8 mouse cellular contexts compared by ENCODE assay signal in genomic region chr15:86034781-86035360, GRCm38 (mm10). TPM values are rescaled to one million over a fixed set of nuclear protein-coding genes. Genes with fewer than 3 reads are reported as not detected.
A peak's percentile ranks its signal among the peaks of the same experiment; 100 is the strongest.
DNase-seq lines count a peak whose midpoint lies in the region; ATAC-seq lines count a peak whose summit lies in the region.

No protein-coding gene starts in this region.

- peaks cover 8% of the 10 kb centered on the region; the same call in 1 of the 2 replicates for H3K27me3 ChIP-seq in forebrain, embryonic 14.5 days (replicated peaks; ENCODE audit: control insufficient read depth, insufficient read depth, low read length)
- H3K27me3 ChIP-seq in liver, embryonic 12.5 days (replicated peaks), result peaks cover 94% of the 10 kb centered on the region
- H3K27me3 ChIP-seq in neural tube, embryonic 15.5 days (replicated peaks), result peaks cover 44% of the 10 kb centered on the region

- peaks cover 13% of the 10 kb centered on the region; the same call in 1 of the 2 replicates for H3K9me3 ChIP-seq in forebrain, embryonic 14.5 days (replicated peaks; ENCODE audit: control insufficient read depth, low read length)
- 0 out of 2 replicates have a peak, but pooled peaks cover 4% of the 10 kb centered on the region for H3K9me3 ChIP-seq in liver, embryonic 12.5 days (replicated peaks)
- H3K9me3 ChIP-seq in neural tube, embryonic 15.5 days (replicated peaks), result no peaks in the 10 kb centered on the region

- WGBS in forebrain, embryonic 14.5 days, result 2% methylated on average over 12 of the region's 12 CpGs
- 11% methylated on average over 12 of the region's 12 CpGs for WGBS in liver, embryonic 12.5 days (ENCODE audit: insufficient replicate concordance)
- 5% methylated on average over 12 of the region's 12 CpGs for WGBS in neural tube, embryonic 15.5 days

- H3K27ac ChIP-seq in forebrain, embryonic 14.5 days (ENCODE audit: low read depth, low read length), result peak overlapping the region; percentile 72
- H3K27ac ChIP-seq in liver, embryonic 12.5 days, result no peak overlapping the region
- H3K27ac ChIP-seq in neural tube, embryonic 15.5 days (replicated peaks), result no peak overlapping the region

- DNase-seq in lung, adult 18-20 months, result peak; percentile 56 to 66
- no peak for DNase-seq in lung, postnatal 14 days
- DNase-seq in forebrain, embryonic 14.5 days (ENCODE audit: low spot score), result peak; percentile 49
- DNase-seq in ovary, adult 18-20 months (ENCODE audit: low spot score), result no peak
- DNase-seq in left cerebral cortex, postnatal 14 days (ENCODE audit: low spot score in 2 of 2), result no peak

- peak overlapping the region; percentile 76 for H3K9ac ChIP-seq in forebrain, embryonic 14.5 days (ENCODE audit: low read length)
- H3K9ac ChIP-seq in liver, embryonic 12.5 days, result no peak overlapping the region
- no peak overlapping the region for H3K9ac ChIP-seq in neural tube, embryonic 15.5 days (replicated peaks)

- intact Hi-C loops in left cerebral cortex, postnatal 14 days (cut with DNase I), result loop anchor here (5.0 kb wide), 2 partner anchors 123 to 318 kb away; no protein-coding TSS in a partner anchor

- H3K4me1 ChIP-seq in forebrain, embryonic 14.5 days (ENCODE audit: control insufficient read depth, insufficient read depth, low read length), result peaks cover 7% of the 10 kb centered on the region
- peaks cover 25% of the 10 kb centered on the region for H3K4me1 ChIP-seq in liver, embryonic 12.5 days
- H3K4me1 ChIP-seq in neural tube, embryonic 15.5 days, result peaks cover 22% of the 10 kb centered on the region

- peak overlapping the region; percentile 66 for H3K4me3 ChIP-seq in forebrain, embryonic 14.5 days (ENCODE audit: low read depth, low read length)
- no peak overlapping the region for H3K4me3 ChIP-seq in liver, embryonic 12.5 days
- H3K4me3 ChIP-seq in neural tube, embryonic 15.5 days (replicated peaks), result peak overlapping the region; percentile 49

- peaks cover 22% of the 10 kb centered on the region for H3K36me3 ChIP-seq in forebrain, embryonic 14.5 days (ENCODE audit: control insufficient read depth, insufficient read depth, low read length)
- H3K36me3 ChIP-seq in liver, embryonic 12.5 days, result no peaks in the 10 kb centered on the region
- H3K36me3 ChIP-seq in neural tube, embryonic 15.5 days, result no peaks in the 10 kb centered on the region

- peak overlapping the region; percentile 75 for H3K4me2 ChIP-seq in forebrain, embryonic 14.5 days (ENCODE audit: low read length)
- H3K4me2 ChIP-seq in liver, embryonic 12.5 days, result peak overlapping the region; percentile 70
- H3K4me2 ChIP-seq in neural tube, embryonic 15.5 days, result peak overlapping the region; percentile 90

- ATAC-seq in forebrain, embryonic 14.5 days, result peak; percentile 18; the same call in 1 of the 2 replicates
- no peak for ATAC-seq in liver, embryonic 12.5 days
- no peak for ATAC-seq in neural tube, embryonic 15.5 days (ENCODE audit: low FRiP score)
- ATAC-seq in megakaryocyte progenitor cell, adult 5-6 weeks (replicated peaks; ENCODE audit: poor library complexity), result no peak

RNA-seq across cellular contexts. Expression of gene Celsr1, which starts 1.3 kb away (rescaled TPM):
- 8.6 and 9.6 TPM in 2 replicates for polyA plus RNA-seq in forebrain, embryonic 14.5 days (2014; fragmentation: Nextera tagmentation; extraction: Ambion mirVana)
- 0.11 and 0.25 TPM in 2 replicates for polyA plus RNA-seq in liver, embryonic 12.5 days (2016; fragmentation: Nextera tagmentation; extraction: Ambion mirVana)
- polyA plus RNA-seq in neural tube, embryonic 15.5 days (2015; fragmentation: Nextera tagmentation; extraction: Ambion mirVana), result 0.88 and 1.4 TPM in 2 replicates
- total RNA-seq in megakaryocyte progenitor cell, adult 5-6 weeks (2015), result 8.4 and 10.7 TPM in 2 replicates
- 4.4 and 6.6 TPM in 2 replicates for total RNA-seq in megakaryocyte progenitor cell, adult 5-6 weeks (2017)
- total RNA-seq in left cerebral cortex, postnatal 14 days (2021), result 1 to 10 TPM; 2.2 to 3.1 TPM

RNA-seq across cellular contexts. Expression of gene Gramd4, which starts 22.6 kb away (rescaled TPM):
- 20.7 and 28.0 TPM in 2 replicates for polyA plus RNA-seq in forebrain, embryonic 14.5 days (2014; fragmentation: Nextera tagmentation; extraction: Ambion mirVana)
- 14.4 and 15.1 TPM in 2 replicates for polyA plus RNA-seq in liver, embryonic 12.5 days (2016; fragmentation: Nextera tagmentation; extraction: Ambion mirVana)
- 25.4 and 25.8 TPM in 2 replicates for polyA plus RNA-seq in neural tube, embryonic 15.5 days (2015; fragmentation: Nextera tagmentation; extraction: Ambion mirVana)
- total RNA-seq in megakaryocyte progenitor cell, adult 5-6 weeks (2015), result 7.1 and 7.4 TPM in 2 replicates
- 19.7 and 20.5 TPM in 2 replicates for total RNA-seq in megakaryocyte progenitor cell, adult 5-6 weeks (2017)
- total RNA-seq in left cerebral cortex, postnatal 14 days (2021), result 10 to 100 TPM; 37.2 to 44.3 TPM

Comparison
In these comparisons a context has a peak if more than half of its experiments do, and no peak if none do; other contexts are left out.
1. DNase-seq: peak in lung, adult 18-20 months (2 of 2) and forebrain, embryonic 14.5 days (single experiment); none in lung, postnatal 14 days (single experiment), ovary, adult 18-20 months (single experiment) and left cerebral cortex, postnatal 14 days (0 of 2).
2. Peak in every context shown above with its lines, with median percentiles within 50 percentile points of each other: H3K4me2 ChIP-seq.